10 mouse cellular contexts compared by ENCODE assay signal in the genomic region with DNA sequence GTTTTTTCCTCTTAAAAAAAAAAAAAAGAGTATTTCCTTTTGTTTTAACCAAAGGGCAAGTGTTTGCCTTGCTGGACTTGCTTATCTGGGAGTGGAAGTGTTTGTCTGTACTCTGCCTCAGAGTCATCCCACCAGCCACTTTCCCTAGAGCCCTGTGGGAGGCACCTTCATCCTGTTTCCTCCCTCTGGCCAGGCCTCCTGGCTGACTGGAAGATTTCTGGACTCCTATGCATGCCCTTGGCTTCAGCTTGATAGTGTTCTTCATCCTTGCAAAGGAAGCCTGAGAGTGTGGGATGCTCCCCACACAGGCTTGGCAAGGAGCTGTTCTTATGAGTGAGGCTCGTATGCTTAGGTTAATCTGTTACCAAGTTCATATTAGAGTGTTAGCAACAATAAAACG.
DNase-seq lines count a peak whose midpoint lies in the region; ATAC-seq and TF ChIP-seq lines count a peak whose summit lies in the region.
"Had no signal": no experiment of that assay in that cellular context is flagged by ENCODE, and none has a peak within 500 bp of the region (broad histone marks: within the 10 kb centered on the region; RNA-seq: fewer than 3 reads in every experiment).

No protein-coding gene starts in this region.

- H3K27me3 ChIP-seq in midbrain, embryonic 13.5 days = no peaks in the 10 kb centered on the region
- H3K27me3 ChIP-seq: embryonic facial prominence, embryonic 15.5 days had no signal

- DNase-seq in ovary, adult 18-20 months (ENCODE audit: low spot score) = peak; percentile 77
- no peak for DNase-seq in ovary, postnatal 14 days (ENCODE audit: low spot score)
- peak; percentile 58 for DNase-seq in heart, postnatal 25 days (ENCODE audit: low spot score)
- DNase-seq in kidney, postnatal 4 days = peak; percentile 46 to 63
- peak; percentile 78 for DNase-seq in testis, postnatal 14 days (ENCODE audit: low spot score)
- no peak for DNase-seq in left cerebral cortex, adult 2 months (ENCODE audit: extremely low spot score in 1 of 2, low spot score in 2 of 2)
- no peak for DNase-seq in cerebellum, adult 18-20 months

- no peaks in the 10 kb centered on the region for H3K9me3 ChIP-seq in midbrain, embryonic 13.5 days
- H3K9me3 ChIP-seq: embryonic facial prominence, embryonic 15.5 days had no signal

- no peak overlapping the region for H3K9ac ChIP-seq in midbrain, embryonic 13.5 days (replicated peaks)
- H3K9ac ChIP-seq: embryonic facial prominence, embryonic 15.5 days had no signal

- no peak overlapping the region for H3K4me2 ChIP-seq in midbrain, embryonic 13.5 days (replicated peaks)
- H3K4me2 ChIP-seq: embryonic facial prominence, embryonic 15.5 days; midbrain, embryonic 11.5 days had no signal

- intact Hi-C loops in heart, postnatal 25 days (cut with DNase I) = no loop called here
- intact Hi-C loops in left cerebral cortex, adult 2 months (cut with DNase I) = no loop called here

- H3K27ac ChIP-seq in left cerebral cortex, adult 2 months = no peak overlapping the region
- no peak overlapping the region for H3K27ac ChIP-seq in midbrain, embryonic 13.5 days
- H3K27ac ChIP-seq: embryonic facial prominence, embryonic 15.5 days had no signal

- no peak for ATAC-seq in midbrain, embryonic 13.5 days

- no peak for TF ChIP-seq CTCF in left cerebral cortex, adult 2 months (IDR thresholded peaks at IDR 0.05)

- 81% methylated on average over 2 of the region's 2 CpGs for WGBS in midbrain, embryonic 13.5 days

- peaks cover 29% of the 10 kb centered on the region for H3K4me1 ChIP-seq in midbrain, embryonic 13.5 days (replicated peaks)

- H3K36me3 ChIP-seq in midbrain, embryonic 13.5 days = no peaks in the 10 kb centered on the region
- H3K36me3 ChIP-seq: embryonic facial prominence, embryonic 15.5 days had no signal

- no peak overlapping the region for H3K4me3 ChIP-seq in left cerebral cortex, adult 2 months
- no peak overlapping the region for H3K4me3 ChIP-seq in midbrain, embryonic 13.5 days (replicated peaks)
- H3K4me3 ChIP-seq: embryonic facial prominence, embryonic 15.5 days had no signal

Comparison
In these comparisons a context has a peak if more than half of its experiments do, and no peak if none do; other contexts are left out.
1. DNase-seq: peak in ovary, adult 18-20 months (single experiment), heart, postnatal 25 days (single experiment), kidney, postnatal 4 days (2 of 2) and testis, postnatal 14 days (single experiment); none in ovary, postnatal 14 days (single experiment), left cerebral cortex, adult 2 months (0 of 2) and cerebellum, adult 18-20 months (0 of 2).